Mouse (Mus musculus) forebrain, embryonic 11.5 days (tissue): Measurements from ENCODE around the gene Cmip. TPM values are rescaled to one million over a fixed set of nuclear protein-coding genes. Genes with fewer than 3 reads are reported as not detected.

Experiments
- ATAC-seq: fragments of 200-750 bp; cut with Nextera tagmentation; replicated peaks from 2 replicates; pipeline ENCODE4 v1.8.0; 2017; ENCODE audit warnings: moderate TSS enrichment; ENCODE audit not compliant: low FRiP score
- DNase-seq: peaks from one replicate; pipeline ENCODE4 v3.0.0-alpha.2; 2017; ENCODE audit warnings: low spot score
- H3K27ac ChIP-seq: fragments of 300-500 bp; sonication (generic); 2 replicates; pipeline ENCODE4 v1.5.1; 2014; ENCODE audit warnings: low read depth, low read length
- H3K27me3 ChIP-seq: fragments of 300-500 bp; sonication (generic); 2 replicates; pipeline ENCODE4 v1.6.1; 2014; ENCODE audit warnings: mild to moderate bottlenecking, low read length, mixed read lengths; ENCODE audit not compliant: control insufficient read depth, insufficient read depth
- H3K36me3 ChIP-seq: fragments of 300-500 bp; sonication (generic); 2 replicates; pipeline ENCODE4 v1.6.1; 2014; ENCODE audit warnings: mild to moderate bottlenecking, low read length, moderate library complexity, mixed read lengths; ENCODE audit not compliant: control insufficient read depth, insufficient read depth
- H3K4me1 ChIP-seq: fragments of 300-500 bp; sonication (generic); replicated peaks from 2 replicates; pipeline ENCODE4 v1.6.1; 2014; ENCODE audit warnings: low read length, mixed read lengths; ENCODE audit not compliant: control insufficient read depth, insufficient read depth
- H3K4me2 ChIP-seq: fragments of 300-500 bp; sonication (generic); 2 replicates; pipeline ENCODE4 v1.6.1; 2014; ENCODE audit warnings: low read depth, mild to moderate bottlenecking, low read length, moderate library complexity, mixed read lengths; ENCODE audit not compliant: severe bottlenecking
- H3K4me3 ChIP-seq: fragments of 300-500 bp; sonication (generic); 2 replicates; pipeline ENCODE4 v1.5.1; 2014; ENCODE audit warnings: low read depth, low read length
- H3K9ac ChIP-seq: fragments of 300-500 bp; sonication (generic); 2 replicates; pipeline ENCODE4 v1.6.1; 2014; ENCODE audit warnings: low read length
- H3K9me3 ChIP-seq: fragments of 300-500 bp; sonication (generic); 2 replicates; pipeline ENCODE4 v1.6.1; 2016; ENCODE audit warnings: low read length, mixed read lengths; ENCODE audit not compliant: control insufficient read depth
- WGBS: fragments of 180-500 bp; shearing (Covaris S2); extraction: QIAGEN DNeasy Blood & Tissue Kit; methylation state at CpG from one replicate; pipeline ENCODE4 v1.1.7; 2014; 5-methylcytosine and 5-hydroxymethylcytosine counted together
- polyA plus RNA-seq: library from polyadenylated mRNA; unstranded; fragments of >200 nt; fragmentation: Nextera tagmentation; extraction: Ambion mirVana; gene quantifications from 2 replicates; pipeline ENCODE4 v1.2.1, GENCODE M21; 2014

Cmip gene
- polyA plus RNA-seq, 1 experiment from 2014 or later, result 30.5 TPM

DNA sequence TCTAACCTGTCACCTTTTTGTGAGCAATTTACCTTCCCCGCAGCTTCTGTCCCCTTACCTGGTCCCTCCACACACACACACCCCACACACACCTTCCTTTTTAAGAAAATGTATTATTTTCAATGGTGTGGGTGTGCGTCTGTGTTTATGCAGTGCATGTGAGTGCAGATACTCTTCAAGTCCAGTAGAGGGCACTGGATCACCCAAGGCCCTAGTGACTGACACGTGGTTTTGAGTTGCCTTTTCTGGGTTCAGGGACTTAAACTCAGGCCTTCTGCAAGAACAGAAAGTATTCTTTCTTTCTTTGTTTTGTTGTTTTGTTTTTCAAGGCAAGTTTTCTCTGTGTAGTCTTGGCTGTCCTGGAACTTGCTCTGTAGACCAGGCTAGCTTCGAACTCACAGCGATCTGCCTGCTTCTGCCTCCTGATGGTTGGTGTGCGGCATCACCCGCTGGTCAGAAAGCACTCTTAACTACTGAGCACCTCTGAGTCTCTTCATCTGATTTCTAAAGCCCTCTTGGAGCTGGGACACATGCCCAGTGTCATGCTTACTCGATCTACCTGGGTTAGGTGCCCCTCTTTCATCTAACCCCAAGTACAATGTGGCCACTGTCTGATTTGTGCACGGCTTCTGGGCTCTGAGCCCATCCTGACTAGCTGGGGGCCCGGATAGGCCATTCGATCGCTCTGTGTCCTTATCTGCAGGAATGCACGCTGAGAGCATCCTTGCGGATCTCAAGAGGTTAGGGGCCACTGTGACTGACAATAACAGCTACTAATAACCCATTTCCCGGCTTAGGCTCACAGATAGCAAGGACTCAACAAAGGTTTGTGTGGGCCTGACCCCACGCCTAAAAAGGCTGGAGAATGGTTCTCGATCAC, 3.2 kb upstream of the Cmip start:
- no peak overlapping the region for H3K27ac ChIP-seq
- 88% methylated on average over 17 of the region's 17 CpGs for WGBS
- no peak overlapping the region for H3K4me3 ChIP-seq
- no peaks in the 10 kb centered on the region for H3K27me3 ChIP-seq
- DNase-seq (no peak), ATAC-seq (no peak)
- H3K4me2 ChIP-seq, result no peak overlapping the region
- H3K9ac ChIP-seq, result no peak overlapping the region
- peaks cover 3% of the 10 kb centered on the region; the same call in 1 of the 2 replicates for H3K4me1 ChIP-seq
- no peaks in the 10 kb centered on the region for H3K36me3 ChIP-seq
- H3K9me3 ChIP-seq, result no peaks in the 10 kb centered on the region

DNA sequence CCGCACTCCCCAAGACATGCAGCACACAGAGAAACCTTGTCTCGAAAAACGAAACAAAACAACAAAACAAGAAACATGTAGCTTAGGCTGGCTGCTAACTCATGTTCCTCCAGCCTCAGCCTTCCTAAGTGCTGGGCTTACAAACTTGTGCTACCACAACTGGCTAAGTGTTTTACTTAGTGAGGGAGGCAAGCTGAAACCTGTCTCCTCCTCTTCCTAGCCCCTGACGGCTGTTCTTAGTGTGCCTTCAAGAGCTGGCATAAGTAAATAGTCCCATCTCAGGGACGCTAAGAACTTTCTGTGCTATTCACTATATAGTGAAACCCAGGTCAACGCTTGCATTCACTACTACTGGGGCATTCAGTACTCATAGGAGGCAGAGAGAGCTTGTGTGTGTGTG, 2.4 kb upstream of the Cmip start:
- Histone ChIP-seq H3K4me3 (no peak overlapping the region), H3K4me1 (peaks cover 11% of the 10 kb centered on the region; the same call in 1 of the 2 replicates), H3K4me2 (no peak overlapping the region), H3K36me3 (no peaks in the 10 kb centered on the region), H3K27me3 (no peaks in the 10 kb centered on the region), H3K9ac (no peak overlapping the region), H3K9me3 (no peaks in the 10 kb centered on the region), H3K27ac (no peak overlapping the region)
- DNase-seq (no peak), ATAC-seq (no peak)
- WGBS, result 82% methylated on average over 6 of the region's 6 CpGs

DNA sequence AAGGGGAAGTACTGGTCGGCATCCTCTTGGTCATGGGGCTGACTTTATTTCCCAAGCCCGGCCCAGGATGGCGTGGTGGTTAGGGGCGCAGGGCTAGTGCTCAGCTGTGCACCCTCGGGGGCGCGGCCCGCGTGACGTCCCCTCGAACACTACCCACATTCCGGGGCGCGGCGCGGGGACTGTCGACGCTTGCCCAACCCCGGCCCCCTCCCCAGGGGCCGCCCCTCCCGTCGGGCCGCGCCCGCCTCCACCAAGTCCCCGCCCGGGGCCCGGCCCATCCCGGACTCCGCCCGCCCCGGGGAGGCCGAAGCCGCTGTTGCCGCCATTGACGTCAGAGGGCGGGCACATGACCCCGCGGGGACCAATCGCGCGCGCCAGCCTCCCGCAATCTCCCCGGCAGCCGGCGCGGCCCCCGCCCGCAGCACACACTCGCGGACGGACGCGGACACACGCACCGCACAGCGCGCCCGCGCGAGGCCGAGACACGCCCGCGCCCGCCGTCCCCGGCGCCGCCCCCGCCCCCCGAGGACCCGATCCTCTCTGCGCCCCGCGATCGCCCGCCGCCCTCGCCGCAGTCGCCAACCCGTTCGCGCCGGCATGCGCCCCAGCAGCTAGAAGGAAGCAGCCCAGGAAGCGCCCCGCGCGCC, 449 bp upstream of the Cmip start:
- no peaks in the 10 kb centered on the region for H3K27me3 ChIP-seq
- peaks cover 28% of the 10 kb centered on the region; the same call in 1 of the 2 replicates for H3K4me1 ChIP-seq
- H3K9me3 ChIP-seq, result no peaks in the 10 kb centered on the region
- 2% methylated on average over 42 of the region's 92 CpGs for WGBS
- ATAC-seq, result peak; percentile 91
- peak overlapping the region; percentile 70; the same call in 1 of the 2 replicates for H3K27ac ChIP-seq
- peak; percentile 95 for DNase-seq
- H3K4me3 ChIP-seq, result peak overlapping the region; percentile 95
- H3K36me3 ChIP-seq, result no peaks in the 10 kb centered on the region
- peak overlapping the region; percentile 91 for H3K4me2 ChIP-seq
- H3K9ac ChIP-seq, result peak overlapping the region; percentile 95

GRCm38 (mm10) chr8:117257821-117258575, 1.1 kb downstream of the Cmip start:
- peak; percentile 79 for DNase-seq
- peak overlapping the region; percentile 91 for H3K4me2 ChIP-seq
- H3K4me3 ChIP-seq, result peak overlapping the region; percentile 95
- H3K27me3 ChIP-seq, result no peaks in the 10 kb centered on the region
- no peaks in the 10 kb centered on the region for H3K36me3 ChIP-seq
- 6% methylated on average over 22 of the region's 22 CpGs for WGBS
- H3K9me3 ChIP-seq, result no peaks in the 10 kb centered on the region
- 0 out of 2 replicates have a peak, but pooled peaks have one; percentile 24 for ATAC-seq
- peak overlapping the region; percentile 70 for H3K27ac ChIP-seq
- peaks cover 33% of the 10 kb centered on the region; the same call in 1 of the 2 replicates for H3K4me1 ChIP-seq
- H3K9ac ChIP-seq, result peak overlapping the region; percentile 95

- Histone ChIP-seq H3K27me3 (no peaks in the 10 kb centered on the region), H3K9ac (peak overlapping the region; percentile 95), H3K4me2 (peak overlapping the region; percentile 91), H3K36me3 (no peaks in the 10 kb centered on the region), H3K4me3 (peak overlapping the region; percentile 95), H3K9me3 (no peaks in the 10 kb centered on the region), H3K27ac (peak overlapping the region; percentile 66), H3K4me1 (peaks cover 34% of the 10 kb centered on the region; the same call in 1 of the 2 replicates)
- 67% methylated on average over 6 of the region's 6 CpGs for WGBS
- ATAC-seq, result no peak
- DNase-seq, result no peak
These were observed 1.7 kb downstream of the Cmip start for GRCm38 (mm10) chr8:117258576-117259040.

DNA sequence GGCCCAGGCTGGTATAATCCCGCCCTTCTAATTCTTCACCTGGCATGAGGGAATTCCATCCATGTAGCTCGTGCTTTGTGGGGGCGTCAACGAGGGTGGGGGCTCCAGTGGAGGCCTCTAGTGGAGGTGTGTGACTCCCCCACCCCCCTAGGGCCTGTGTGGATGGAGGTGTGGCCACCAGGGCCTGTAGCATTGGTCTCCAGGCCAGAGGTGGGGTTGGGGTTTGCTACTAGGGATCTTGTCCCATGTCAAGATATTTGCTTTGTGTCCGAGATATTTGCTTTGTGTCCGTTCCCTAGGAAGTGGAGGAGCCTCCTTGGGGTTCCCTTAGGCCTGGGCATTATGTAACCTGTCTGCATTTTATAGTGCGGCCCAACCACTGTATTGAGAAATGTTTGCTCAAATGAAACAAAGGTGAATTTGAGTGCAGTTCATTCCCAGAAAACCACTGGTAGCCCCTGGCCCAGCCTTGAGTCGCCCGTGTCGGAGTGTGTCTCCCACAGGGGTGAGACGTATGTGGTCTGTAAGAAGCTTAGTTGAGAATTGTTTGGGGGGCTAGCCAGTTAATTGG, 2.7 kb downstream of the Cmip start:
- peaks cover 34% of the 10 kb centered on the region; the same call in 1 of the 2 replicates for H3K4me1 ChIP-seq
- peak overlapping the region; percentile 95 for H3K4me3 ChIP-seq
- DNase-seq, result no peak
- H3K27me3 ChIP-seq, result no peaks in the 10 kb centered on the region
- no peak for ATAC-seq
- no peak overlapping the region for H3K27ac ChIP-seq
- H3K9ac ChIP-seq, result peak overlapping the region; percentile 95
- no peaks in the 10 kb centered on the region for H3K9me3 ChIP-seq
- 65% methylated on average over 11 of the region's 11 CpGs for WGBS
- H3K36me3 ChIP-seq, result no peaks in the 10 kb centered on the region
- peak overlapping the region; percentile 91 for H3K4me2 ChIP-seq

DNA sequence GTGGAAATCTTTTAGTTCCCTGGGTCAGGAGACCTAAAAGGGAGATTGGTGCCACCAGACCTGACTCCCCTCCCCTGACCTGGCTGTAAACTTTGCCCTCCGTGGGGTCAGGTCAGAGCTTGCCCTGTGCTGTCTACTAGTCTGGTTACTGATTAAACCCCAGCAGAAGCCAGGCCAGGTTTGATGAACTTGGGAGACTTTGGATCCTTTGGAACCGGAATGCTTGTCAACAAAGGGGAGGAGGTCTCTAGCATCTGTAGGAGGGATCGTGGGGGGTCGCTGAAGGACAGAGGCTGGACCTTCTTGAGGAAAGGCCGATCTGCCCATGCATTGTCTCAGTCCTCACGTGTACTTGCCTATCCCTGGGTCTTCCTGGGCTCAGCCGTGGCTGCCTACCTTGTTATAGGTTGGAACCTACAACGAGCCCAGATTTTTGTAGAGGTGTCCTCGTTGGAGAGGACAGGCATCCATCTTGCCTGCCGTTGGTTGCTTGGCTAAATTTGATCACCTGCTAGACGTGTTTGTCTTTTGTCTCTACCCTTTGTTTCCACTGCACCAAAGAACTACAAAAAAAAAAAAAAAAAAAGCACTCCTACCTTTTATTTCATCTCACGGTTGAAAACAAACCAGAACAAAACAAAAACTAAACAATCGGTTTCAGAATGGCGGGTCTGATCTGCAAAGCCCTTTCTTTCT, 3.5 kb downstream of the Cmip start:
- DNase-seq (peak; percentile 61), ATAC-seq (no peak)
- Histone ChIP-seq H3K27ac (peak overlapping the region; percentile 53), H3K36me3 (no peaks in the 10 kb centered on the region), H3K4me1 (peaks cover 34% of the 10 kb centered on the region; the same call in 1 of the 2 replicates), H3K4me2 (peak overlapping the region; percentile 91), H3K4me3 (peak overlapping the region; percentile 18), H3K9me3 (no peaks in the 10 kb centered on the region), H3K27me3 (no peaks in the 10 kb centered on the region), H3K9ac (peak overlapping the region; percentile 52)
- 22% methylated on average over 14 of the region's 14 CpGs for WGBS
